Mouse (Mus musculus) liver, embryonic 14.5 days (tissue): ENCODE measurements at regions not wholly inside any gene's neighbourhood (a gene's known extent, or its start where the extent isn't known, plus 50 kb on each side); places are given as distances from the start of the nearest gene placed in this dataset. TPM values are rescaled to one million over a fixed set of nuclear protein-coding genes. Genes with fewer than 3 reads are reported as not detected.
A peak's percentile ranks its signal among the peaks of the same experiment; 100 is the strongest.

Experiments
- ATAC-seq: fragments of 200-750 bp; cut with Nextera tagmentation; 2 replicates; pipeline ENCODE4 v1.8.0; 2017; ENCODE audit warnings: moderate number of reproducible peaks, mild to moderate bottlenecking, moderate library complexity; ENCODE audit not compliant: insufficient read depth
- DNase-seq, 3 experiments: peaks; one replicate each; pipeline ENCODE4 v3.0.0-alpha.2; 2012 to 2013; ENCODE audit warnings: low read depth in 3 of 3, low spot score in 3 of 3
- H3K27ac ChIP-seq: fragments of 300-500 bp; sonication (generic); 2 replicates; pipeline ENCODE4 v1.5.1; 2014; ENCODE audit warnings: moderate library complexity, mild to moderate bottlenecking, control low read depth, inconsistent platforms
- H3K27me3 ChIP-seq: fragments of 300-500 bp; sonication (generic); 2 replicates; pipeline ENCODE4 v1.6.1; 2014; ENCODE audit warnings: mild to moderate bottlenecking, low read length, moderate library complexity; ENCODE audit not compliant: control insufficient read depth, insufficient read depth
- H3K36me3 ChIP-seq: fragments of 300-500 bp; sonication (generic); replicated peaks from 2 replicates; pipeline ENCODE4 v1.6.1; 2014; ENCODE audit warnings: low read depth; ENCODE audit not compliant: control insufficient read depth, insufficient read depth
- H3K4me1 ChIP-seq, 2 experiments: fragments of 200-500 bp in 1 of 2; fragments of 300-500 bp in 1 of 2; sonication (generic) in 1 of 2; replicated peaks; 2 replicates each; pipeline ENCODE4 v1.6.1; 2012 to 2014; ENCODE audit warnings: antibody characterized with exemption in 1 of 2, inconsistent platforms in 1 of 2, low read length in 1 of 2; ENCODE audit not compliant: control insufficient read depth in 2 of 2, insufficient read depth in 2 of 2
- H3K4me2 ChIP-seq: fragments of 300-500 bp; sonication (generic); 2 replicates; pipeline ENCODE4 v1.6.1; 2014; ENCODE audit warnings: low read depth, mild to moderate bottlenecking, control low read depth, moderate library complexity
- H3K4me3 ChIP-seq, 2 experiments: fragments of 200-500 bp in 1 of 2; fragments of 300-500 bp in 1 of 2; sonication (generic) in 1 of 2; 2 replicates each; pipeline ENCODE4 v1.5.1; 2012 to 2014; ENCODE audit warnings: low read depth in 2 of 2, low read length in 2 of 2, mild to moderate bottlenecking in 2 of 2, control low read depth in 1 of 2, inconsistent platforms in 1 of 2, moderate library complexity in 1 of 2; ENCODE audit not compliant: insufficient read depth in 1 of 2
- H3K9ac ChIP-seq: fragments of 300-500 bp; sonication (generic); replicated peaks from 2 replicates; pipeline ENCODE4 v1.6.1; 2014; ENCODE audit warnings: mild to moderate bottlenecking, control low read depth, moderate library complexity
- H3K9me3 ChIP-seq: fragments of 300-500 bp; sonication (generic); 2 replicates; pipeline ENCODE4 v1.6.1; 2016; ENCODE audit warnings: low read length, mixed read lengths; ENCODE audit not compliant: control insufficient read depth
- CTCF ChIP-seq: IDR thresholded peaks from 2 replicates; pipeline ENCODE4 v1.5.1; 2016; ENCODE audit warnings: antibody characterized with exemption, low read depth, control low read depth
- EP300 ChIP-seq: IDR thresholded peaks from 2 replicates; pipeline ENCODE4 v1.6.1; 2016; ENCODE audit warnings: antibody characterized with exemption, low read depth
- WGBS: fragments of 180-500 bp; shearing (Covaris S2); extraction: QIAGEN DNeasy Blood & Tissue Kit; methylation state at CpG from one replicate; pipeline ENCODE4 v1.1.7; 2014; ENCODE audit not compliant: insufficient replicate concordance; 5-methylcytosine and 5-hydroxymethylcytosine counted together
- microRNA counts: library from miRNA; unstranded; fragments of <30 nt; microRNA quantifications from one replicate; lab custom pipeline; 2016
- microRNA-seq: library from miRNA; unstranded; fragments of <30 nt; microRNA quantifications from one replicate; pipeline ENCODE4, GENCODE M21; 2016

DNA sequence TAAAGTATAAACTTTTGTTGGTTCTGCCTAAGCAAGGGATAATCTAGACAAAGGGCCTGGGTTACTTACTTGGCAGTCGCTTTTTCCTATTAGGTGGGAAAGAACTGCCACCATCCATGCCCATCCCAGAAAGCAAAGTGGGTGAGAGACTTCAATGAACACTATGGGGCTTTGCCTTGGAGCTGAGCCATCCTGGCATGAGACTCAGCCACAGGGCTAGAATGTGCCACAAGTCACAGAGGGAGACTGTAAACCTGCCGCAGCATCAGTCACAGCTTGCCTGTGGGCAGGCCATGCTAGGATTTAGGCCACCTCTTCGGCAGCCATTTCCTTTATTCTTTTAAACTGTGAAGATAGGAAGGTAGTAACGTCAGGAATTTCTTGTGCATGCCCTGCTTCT, 72.9 kb upstream of the Zcchc13 start:
- Histone ChIP-seq H3K4me2 (no peak overlapping the region), H3K9ac (no peak overlapping the region), H3K27ac (no peak overlapping the region), H3K4me1 (peaks cover 0 to 13% of the 10 kb centered on the region in 2 experiments; a peak in 2 of 4 replicates), H3K36me3 (no peaks in the 10 kb centered on the region), H3K9me3 (no peaks in the 10 kb centered on the region), H3K27me3 (no peaks in the 10 kb centered on the region), H3K4me3 (no peak overlapping the region)
- DNase-seq (no peak), ATAC-seq (no peak)
- 73% methylated on average over 4 of the region's 4 CpGs for WGBS
- TF ChIP-seq CTCF (no peak), EP300 (no peak)

DNA sequence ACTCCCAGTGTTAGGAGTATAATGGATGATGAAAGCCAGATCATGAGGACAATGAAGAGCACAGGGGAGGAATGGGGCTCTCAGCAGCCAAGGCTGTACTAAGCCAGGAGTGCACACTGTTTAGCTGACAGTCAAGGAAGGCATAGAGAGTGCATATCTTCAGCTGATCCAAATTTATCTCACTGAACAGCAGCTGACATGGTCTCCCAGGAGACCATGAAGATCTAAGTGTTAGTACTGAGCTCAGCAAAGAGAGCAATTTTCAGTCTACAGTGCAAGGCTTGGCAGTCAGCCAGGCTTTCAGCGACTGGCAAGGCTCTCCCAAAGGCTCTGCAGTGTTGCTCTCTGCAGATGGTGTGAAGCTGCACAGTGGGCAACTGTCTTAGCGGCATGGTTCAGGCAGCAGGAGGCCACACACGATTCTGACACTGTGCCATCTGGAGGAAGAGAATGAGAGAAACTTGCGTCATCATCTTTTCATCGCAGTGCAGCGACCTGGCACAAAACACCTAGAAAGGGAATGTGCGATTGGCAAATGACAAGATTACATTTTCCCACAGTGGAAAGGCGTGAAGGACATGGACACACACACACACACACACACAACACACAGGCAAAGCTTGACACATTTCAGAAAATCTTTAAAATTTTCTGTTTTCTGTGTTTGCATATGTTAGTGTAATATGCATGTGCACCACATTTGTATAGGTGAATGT, 66.7 kb upstream of the Zcchc13 start:
- Histone ChIP-seq H3K4me2 (no peak overlapping the region), H3K36me3 (no peaks in the 10 kb centered on the region), H3K27me3 (no peaks in the 10 kb centered on the region), H3K9me3 (no peaks in the 10 kb centered on the region), H3K27ac (no peak overlapping the region), H3K4me1 (no peaks in the 10 kb centered on the region), H3K9ac (no peak overlapping the region), H3K4me3 (no peak overlapping the region)
- ATAC-seq: no peak
- no peak for TF ChIP-seq EP300
- no peak for TF ChIP-seq CTCF
- 74% methylated on average over 8 of the region's 8 CpGs for WGBS
- no peak for DNase-seq

DNA sequence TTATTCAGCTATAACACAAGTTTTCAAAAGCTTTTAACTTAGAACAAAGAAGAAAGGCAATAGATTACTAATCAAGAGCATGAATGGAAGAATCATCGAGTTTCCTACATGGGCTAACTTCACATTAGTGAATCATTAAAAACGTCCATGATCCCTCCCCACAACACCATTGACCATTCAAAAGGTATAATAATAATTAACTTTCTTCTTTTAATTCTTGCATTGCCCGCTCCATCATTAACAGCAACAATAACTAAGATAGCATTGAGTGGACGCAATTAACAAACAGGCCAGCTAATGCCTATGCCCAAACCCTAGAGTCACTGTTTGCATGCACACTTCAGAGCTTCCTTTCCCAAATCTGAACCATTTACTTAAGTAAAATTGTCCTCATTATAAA, 57.0 kb upstream of the Zcchc13 start:
- DNase-seq (no peak), ATAC-seq (no peak)
- TF ChIP-seq EP300 (no peak), CTCF (no peak)
- no peaks in the 10 kb centered on the region for H3K27me3 ChIP-seq
- no peaks in the 10 kb centered on the region for H3K36me3 ChIP-seq
- H3K27ac ChIP-seq: no peak overlapping the region
- WGBS: 79% methylated on average over 4 of the region's 4 CpGs
- no peaks in the 10 kb centered on the region for H3K4me1 ChIP-seq
- no peak overlapping the region for H3K4me3 ChIP-seq
- no peaks in the 10 kb centered on the region for H3K9me3 ChIP-seq
- no peak overlapping the region for H3K4me2 ChIP-seq
- H3K9ac ChIP-seq: no peak overlapping the region

DNA sequence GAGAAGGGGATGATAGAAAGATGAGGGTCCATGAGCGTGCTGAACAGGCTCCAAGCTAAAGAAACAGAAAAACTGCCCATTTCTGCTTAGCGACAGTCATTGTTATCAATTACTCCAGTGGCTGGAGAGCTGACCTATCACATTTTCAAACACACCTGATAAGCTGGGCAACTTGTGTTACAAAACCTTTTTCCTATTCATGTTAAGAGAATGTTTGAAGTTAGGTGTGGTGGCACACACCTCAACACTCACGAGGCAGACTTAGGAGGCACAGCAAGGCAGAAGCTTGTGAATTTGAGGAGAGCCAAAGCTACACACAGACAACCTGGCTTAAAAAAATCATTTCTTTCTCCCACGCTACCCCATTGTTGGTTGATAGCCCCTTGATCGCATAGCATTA, 50.9 kb upstream of the Zcchc13 start:
- TF ChIP-seq CTCF (no peak), EP300 (no peak)
- Histone ChIP-seq H3K27me3 (no peaks in the 10 kb centered on the region), H3K4me3 (no peak overlapping the region), H3K9ac (no peak overlapping the region), H3K36me3 (no peaks in the 10 kb centered on the region), H3K4me1 (0 out of 4 replicates have a peak, but pooled peaks cover 0 to 2% of the 10 kb centered on the region in 2 experiments), H3K4me2 (no peak overlapping the region), H3K9me3 (no peaks in the 10 kb centered on the region), H3K27ac (no peak overlapping the region)
- 68% methylated on average over 5 of the region's 5 CpGs for WGBS
- ATAC-seq: no peak
- DNase-seq: no peak

MicroRNA genes in the stretch of these regions (microRNA counts, 519-probe panel; counts per million panel counts)
- 6,766 counts per million, percentile 62 among the panel's probes with 10 or more counts for microRNA mmu-miR-374 (lab: Ali Mortazavi, UCI)
- 3,844 counts per million, percentile 12 among the panel's probes with 10 or more counts for microRNA mmu-miR-421 (lab: Ali Mortazavi, UCI)

Small RNAs in the stretch of these regions (microRNA-seq; reads per million reads assigned to microRNA genes)
- not detected for gene Mir374b
- gene Mir374c: not detected
- gene Mir421: 837 reads per million, percentile 70 among the genes with 10 or more reads in this experiment
